Mouse (Mus musculus): ENCODE data around the gene Zfp84. TPM values are rescaled to one million over a fixed set of nuclear protein-coding genes. Genes with fewer than 3 reads are reported as not detected.

Zfp84 gene
- polyA plus RNA-seq, 1 experiment from 2014 or later = 4.8 TPM

DNA sequence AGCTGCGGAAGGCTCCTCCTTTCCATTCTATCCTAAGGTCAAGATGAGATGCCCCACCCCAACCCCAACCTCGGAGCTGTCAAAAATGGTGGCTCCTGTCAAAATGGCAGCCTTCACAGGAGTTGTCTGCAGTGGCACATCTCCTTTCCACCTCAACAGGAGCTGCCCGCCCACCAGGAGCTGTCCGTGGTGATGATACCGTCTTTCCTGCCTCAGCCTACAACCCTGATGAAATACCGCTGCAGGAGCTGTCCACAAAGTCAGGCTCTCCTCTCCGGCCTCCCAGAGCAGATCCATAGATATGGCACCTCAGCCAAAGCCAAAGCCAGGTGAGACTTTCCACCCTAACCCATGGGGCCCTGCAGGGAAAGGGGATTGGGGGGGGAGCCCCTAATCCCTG is 3.6 kb upstream of the Zfp84 start:
- ATAC-seq (ENCODE audit: low FRiP score, low TSS enrichment) = no peak

DNA sequence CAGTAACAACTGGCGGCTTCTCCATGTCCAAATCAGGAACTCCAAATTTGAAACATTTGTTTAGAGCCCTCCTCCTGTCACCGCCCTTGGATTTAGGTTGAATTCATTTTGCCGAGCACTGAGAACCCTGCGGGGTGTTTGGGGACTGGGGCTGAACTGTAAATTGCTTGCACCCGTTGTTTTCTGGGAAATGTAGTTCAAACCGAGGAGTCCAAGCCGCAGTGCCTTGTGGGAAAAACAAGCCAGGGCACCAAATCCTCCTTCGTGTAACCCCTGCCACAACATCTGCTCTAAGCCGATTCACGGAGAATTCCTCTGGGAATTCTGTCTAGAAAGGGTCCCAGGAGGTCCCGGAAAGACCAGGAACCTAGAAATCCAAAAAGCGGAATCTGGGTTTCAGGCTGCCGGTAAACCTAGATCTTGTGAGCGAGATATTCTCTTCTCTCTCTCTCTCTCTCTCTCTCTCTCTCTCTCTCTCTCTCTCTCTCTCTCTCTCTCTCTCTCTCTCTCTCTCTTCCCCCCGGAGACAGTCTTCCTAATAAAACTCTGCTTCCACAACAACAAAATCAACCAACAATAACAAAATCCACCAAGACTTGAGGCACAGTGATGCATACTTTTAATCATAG is 1.2 kb upstream of the Zfp84 start:
- H3K9ac ChIP-seq (ENCODE audit: low read length) = peak overlapping the region; percentile 41
- WGBS = 2% methylated on average over 15 of the region's 15 CpGs
- peak overlapping the region; percentile 71 for H3K4me2 ChIP-seq (replicated peaks; ENCODE audit: low read depth)
- H3K27ac ChIP-seq (replicated peaks) = peak overlapping the region; percentile 65; the same call in 1 of the 2 replicates
- no peaks in the 10 kb centered on the region for H3K36me3 ChIP-seq (ENCODE audit: control insufficient read depth, insufficient read depth, low read length)
- TF ChIP-seq EP300 (optimal IDR thresholded peaks at IDR 0.05) (no peak), CTCF (IDR thresholded peaks at IDR 0.05; ENCODE audit: low read depth) (no peak)
- H3K27me3 ChIP-seq (ENCODE audit: control insufficient read depth, insufficient read depth, low read length) = no peaks in the 10 kb centered on the region
- 0 out of 2 replicates have a peak, but pooled peaks cover 3% of the 10 kb centered on the region for H3K4me1 ChIP-seq (replicated peaks; ENCODE audit: control insufficient read depth, insufficient read depth)
- no peaks in the 10 kb centered on the region for H3K9me3 ChIP-seq (ENCODE audit: control insufficient read depth, low read length)
- DNase-seq (ENCODE audit: low spot score) = peak; percentile 81
- peak overlapping the region; percentile 81 for H3K4me3 ChIP-seq (ENCODE audit: low read depth, low read length)
- peak; percentile 67 for ATAC-seq (ENCODE audit: low FRiP score, low TSS enrichment)

More for the DNA sequence above, 3.6 kb upstream of the Zfp84 start:
- no peaks in the 10 kb centered on the region for H3K9me3 ChIP-seq (ENCODE audit: control insufficient read depth, low read length)
- 0 out of 2 replicates have a peak, but pooled peaks cover 3% of the 10 kb centered on the region for H3K4me1 ChIP-seq (replicated peaks; ENCODE audit: control insufficient read depth, insufficient read depth)
- no peak overlapping the region for H3K4me2 ChIP-seq (replicated peaks; ENCODE audit: low read depth)
- no peak overlapping the region for H3K27ac ChIP-seq (replicated peaks)
- no peaks in the 10 kb centered on the region for H3K27me3 ChIP-seq (ENCODE audit: control insufficient read depth, insufficient read depth, low read length)
- WGBS = 76% methylated on average over 7 of the region's 7 CpGs
- TF ChIP-seq CTCF (IDR thresholded peaks at IDR 0.05; ENCODE audit: low read depth) (no peak), EP300 (optimal IDR thresholded peaks at IDR 0.05) (no peak)
- H3K9ac ChIP-seq (ENCODE audit: low read length) = no peak overlapping the region
- H3K4me3 ChIP-seq (ENCODE audit: low read depth, low read length) = no peak overlapping the region
- DNase-seq (ENCODE audit: low spot score) = no peak
- no peaks in the 10 kb centered on the region for H3K36me3 ChIP-seq (ENCODE audit: control insufficient read depth, insufficient read depth, low read length)

DNA sequence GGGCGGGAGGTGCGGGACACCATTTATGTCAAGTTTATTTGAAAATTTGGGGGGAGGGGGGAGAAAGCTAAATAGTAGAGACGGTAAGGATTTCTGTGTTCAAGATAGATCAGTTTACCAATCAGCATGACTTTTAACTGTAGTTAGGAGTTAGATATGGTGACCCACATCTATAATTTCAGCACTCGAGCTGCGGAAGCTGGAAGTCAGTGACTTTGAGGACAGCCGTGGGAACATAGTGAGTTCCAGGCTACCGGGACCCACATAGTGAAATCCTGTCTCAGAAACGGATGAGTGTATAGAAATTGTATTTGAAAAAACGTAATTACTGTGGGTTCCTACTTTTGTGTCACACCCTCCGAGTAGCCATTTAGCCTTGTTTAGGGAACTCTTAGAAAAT is 628 bp downstream of the Zfp84 start:
- H3K9ac ChIP-seq (ENCODE audit: low read length) = peak overlapping the region; percentile 73
- DNase-seq (ENCODE audit: low spot score) = peak; percentile 13
- no peak for TF ChIP-seq CTCF (IDR thresholded peaks at IDR 0.05; ENCODE audit: low read depth)
- no peak for TF ChIP-seq EP300 (optimal IDR thresholded peaks at IDR 0.05)

DNA sequence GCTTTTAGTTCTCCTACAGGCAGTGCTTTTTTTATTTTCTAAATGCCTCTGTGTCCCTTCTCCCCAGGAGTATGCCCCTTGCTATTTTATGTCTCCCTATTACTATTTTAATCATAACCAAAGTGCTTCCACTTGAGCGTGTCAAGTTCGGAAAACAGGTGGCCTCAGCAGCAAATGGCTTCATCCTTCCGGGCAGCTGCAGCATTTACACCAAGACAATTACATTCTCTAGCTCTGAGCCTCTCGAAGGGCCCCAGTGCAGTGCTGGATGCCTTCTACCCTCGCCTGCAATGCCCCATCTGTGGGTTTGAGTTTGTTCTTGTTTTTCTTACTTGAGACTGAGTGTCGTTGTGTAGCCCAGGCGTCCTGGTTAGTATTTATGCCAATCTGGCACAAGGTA is 5.2 kb downstream of the Zfp84 start:
- Histone ChIP-seq H3K4me2 (replicated peaks; ENCODE audit: low read depth) (no peak overlapping the region), H3K36me3 (ENCODE audit: control insufficient read depth, insufficient read depth, low read length) (peaks cover 33% of the 10 kb centered on the region), H3K9ac (ENCODE audit: low read length) (no peak overlapping the region), H3K27ac (replicated peaks) (no peak overlapping the region), H3K9me3 (ENCODE audit: control insufficient read depth, low read length) (no peaks in the 10 kb centered on the region), H3K4me3 (ENCODE audit: low read depth, low read length) (no peak overlapping the region), H3K4me1 (replicated peaks; ENCODE audit: control insufficient read depth, insufficient read depth) (no peaks in the 10 kb centered on the region), H3K27me3 (ENCODE audit: control insufficient read depth, insufficient read depth, low read length) (no peaks in the 10 kb centered on the region)
- ATAC-seq (ENCODE audit: low FRiP score, low TSS enrichment) = no peak
- 93% methylated on average over 7 of the region's 7 CpGs for WGBS
- peak; percentile 8 for DNase-seq (ENCODE audit: low spot score)
- no peak for TF ChIP-seq CTCF (IDR thresholded peaks at IDR 0.05; ENCODE audit: low read depth)
- TF ChIP-seq EP300 (optimal IDR thresholded peaks at IDR 0.05) = no peak

More for the DNA sequence above, 628 bp downstream of the Zfp84 start:
- Histone ChIP-seq H3K36me3 (ENCODE audit: control insufficient read depth, insufficient read depth, low read length) (no peaks in the 10 kb centered on the region), H3K4me3 (ENCODE audit: low read depth, low read length) (peak overlapping the region; percentile 81), H3K27ac (replicated peaks) (peak overlapping the region; percentile 91), H3K4me2 (replicated peaks; ENCODE audit: low read depth) (peak overlapping the region; percentile 71), H3K9me3 (ENCODE audit: control insufficient read depth, low read length) (no peaks in the 10 kb centered on the region), H3K27me3 (ENCODE audit: control insufficient read depth, insufficient read depth, low read length) (no peaks in the 10 kb centered on the region), H3K4me1 (replicated peaks; ENCODE audit: control insufficient read depth, insufficient read depth) (0 out of 2 replicates have a peak, but pooled peaks cover 3% of the 10 kb centered on the region)
- no peak for ATAC-seq (ENCODE audit: low FRiP score, low TSS enrichment)
- 4% methylated on average over 10 of the region's 10 CpGs for WGBS

DNA sequence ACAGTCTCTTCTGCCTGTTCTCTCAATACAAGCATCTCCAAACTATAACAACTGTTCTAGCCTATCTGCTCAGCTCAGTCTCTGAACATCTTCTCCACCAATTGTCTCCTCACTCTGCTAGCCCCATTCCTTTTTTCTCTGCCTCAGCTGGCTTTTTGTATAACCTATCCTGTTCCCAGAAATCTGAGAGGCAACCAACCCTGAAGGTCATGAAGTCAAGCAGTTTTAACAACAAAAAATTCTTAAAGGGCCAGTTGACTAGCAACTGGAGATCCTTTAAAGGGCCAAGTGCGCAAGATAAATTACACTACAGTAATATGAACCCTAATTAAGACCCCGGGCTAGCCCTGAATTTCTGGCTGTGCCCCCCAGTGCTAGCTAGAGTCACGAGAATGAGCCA is 6.0 kb downstream of the Zfp84 start:
- WGBS = 96% methylated on average over 3 of the region's 3 CpGs
- Histone ChIP-seq H3K4me3 (ENCODE audit: low read depth, low read length) (no peak overlapping the region), H3K9me3 (ENCODE audit: control insufficient read depth, low read length) (no peaks in the 10 kb centered on the region), H3K4me1 (replicated peaks; ENCODE audit: control insufficient read depth, insufficient read depth) (no peaks in the 10 kb centered on the region), H3K27me3 (ENCODE audit: control insufficient read depth, insufficient read depth, low read length) (no peaks in the 10 kb centered on the region), H3K36me3 (ENCODE audit: control insufficient read depth, insufficient read depth, low read length) (peaks cover 33% of the 10 kb centered on the region), H3K27ac (replicated peaks) (no peak overlapping the region), H3K4me2 (replicated peaks; ENCODE audit: low read depth) (no peak overlapping the region), H3K9ac (ENCODE audit: low read length) (no peak overlapping the region)
- ATAC-seq (ENCODE audit: low FRiP score, low TSS enrichment) (no peak), DNase-seq (ENCODE audit: low spot score) (no peak)
- no peak for TF ChIP-seq EP300 (optimal IDR thresholded peaks at IDR 0.05)
- TF ChIP-seq CTCF (IDR thresholded peaks at IDR 0.05; ENCODE audit: low read depth) = no peak

GRCm38 (mm10) chr7:29776568-29776967 is 8.2 kb downstream of the Zfp84 start:
- Histone ChIP-seq H3K9ac (ENCODE audit: low read length) (no peak overlapping the region), H3K9me3 (ENCODE audit: control insufficient read depth, low read length) (no peaks in the 10 kb centered on the region), H3K4me2 (replicated peaks; ENCODE audit: low read depth) (no peak overlapping the region), H3K27me3 (ENCODE audit: control insufficient read depth, insufficient read depth, low read length) (no peaks in the 10 kb centered on the region), H3K4me3 (ENCODE audit: low read depth, low read length) (no peak overlapping the region), H3K36me3 (ENCODE audit: control insufficient read depth, insufficient read depth, low read length) (peaks cover 33% of the 10 kb centered on the region), H3K27ac (replicated peaks) (no peak overlapping the region), H3K4me1 (replicated peaks; ENCODE audit: control insufficient read depth, insufficient read depth) (no peaks in the 10 kb centered on the region)
- ATAC-seq (ENCODE audit: low FRiP score, low TSS enrichment) (no peak), DNase-seq (ENCODE audit: low spot score) (peak; percentile 0)
- 97% methylated on average over 19 of the region's 19 CpGs for WGBS
- TF ChIP-seq CTCF (IDR thresholded peaks at IDR 0.05; ENCODE audit: low read depth) (no peak), EP300 (optimal IDR thresholded peaks at IDR 0.05) (no peak)

All from stomach, postnatal 0 days (tissue).